Mouse (Mus musculus) embryonic facial prominence, embryonic 11.5 days (tissue): Measurements from ENCODE around the gene Olfr390. TPM values are rescaled to one million over a fixed set of nuclear protein-coding genes. Genes with fewer than 3 reads are reported as not detected.

Experiments used
- ATAC-seq: fragments of 200-750 bp; cut with Nextera tagmentation; replicated peaks from 2 replicates; pipeline ENCODE4 v1.8.0; 2017; ENCODE audit warnings: low read depth; ENCODE audit not compliant: insufficient number of reproducible peaks, low FRiP score, low TSS enrichment
- DNase-seq: peaks from one replicate; pipeline ENCODE4 v3.0.0-alpha.2; 2015; ENCODE audit warnings: low spot score
- H3K27ac ChIP-seq: fragments of 300-500 bp; sonication (generic); replicated peaks from 2 replicates; pipeline ENCODE4 v1.5.1; 2014; ENCODE audit warnings: mild to moderate bottlenecking, low read depth, low read length, control low read depth
- H3K27me3 ChIP-seq: fragments of 300-500 bp; sonication (generic); 2 replicates; pipeline ENCODE4 v1.6.1; 2014; ENCODE audit warnings: mild to moderate bottlenecking, low read length, moderate library complexity, mixed read lengths; ENCODE audit not compliant: control insufficient read depth, insufficient read depth
- H3K36me3 ChIP-seq: fragments of 300-500 bp; sonication (generic); replicated peaks from 2 replicates; pipeline ENCODE4 v1.6.1; 2014; ENCODE audit warnings: low read depth, mild to moderate bottlenecking, low read length, moderate library complexity, mixed read lengths; ENCODE audit not compliant: control insufficient read depth, insufficient read depth
- H3K4me1 ChIP-seq: fragments of 300-500 bp; sonication (generic); 2 replicates; pipeline ENCODE4 v1.6.1; 2014; ENCODE audit warnings: low read length, mixed read lengths; ENCODE audit not compliant: control insufficient read depth, insufficient read depth
- H3K4me2 ChIP-seq: fragments of 300-500 bp; sonication (generic); 2 replicates; pipeline ENCODE4 v1.6.1; 2014; ENCODE audit warnings: low read depth, mild to moderate bottlenecking, control low read depth, low read length, moderate library complexity
- H3K4me3 ChIP-seq: fragments of 300-500 bp; sonication (generic); 2 replicates; pipeline ENCODE4 v1.5.1; 2014; ENCODE audit warnings: low read depth, low read length, control low read depth
- H3K9ac ChIP-seq: fragments of 300-500 bp; sonication (generic); replicated peaks from 2 replicates; pipeline ENCODE4 v1.6.1; 2014; ENCODE audit warnings: mild to moderate bottlenecking, control low read depth, low read length
- H3K9me3 ChIP-seq: fragments of 300-500 bp; sonication (generic); replicated peaks from 2 replicates; pipeline ENCODE4 v1.6.1; 2016; ENCODE audit warnings: mild to moderate bottlenecking, low read length, inconsistent platforms, mixed read lengths; ENCODE audit not compliant: control insufficient read depth
- WGBS: fragments of 180-500 bp; shearing (Covaris S2); extraction: QIAGEN DNeasy Blood & Tissue Kit; methylation state at CpG from one replicate; pipeline ENCODE4 v1.1.7; 2014; 5-methylcytosine and 5-hydroxymethylcytosine counted together
- polyA plus RNA-seq: library from polyadenylated mRNA; unstranded; fragments of >200 nt; fragmentation: Nextera tagmentation; extraction: Ambion mirVana; gene quantifications from 2 replicates; pipeline ENCODE4 v1.2.1, GENCODE M21; 2014

Gene Olfr390
- polyA plus RNA-seq = not detected in 2 replicates

- H3K9me3 ChIP-seq = no peaks in the 10 kb centered on the region
- H3K4me1 ChIP-seq = no peaks in the 10 kb centered on the region
- H3K36me3 ChIP-seq = no peaks in the 10 kb centered on the region
- H3K9ac ChIP-seq = no peak within 1 kb of the TSS
- no peak for DNase-seq
- WGBS = 70% methylated on average over 1 of the region's 1 CpGs
- no peak for ATAC-seq
- no peak within 1 kb of the TSS for H3K4me3 ChIP-seq
- no peak within 1 kb of the TSS for H3K4me2 ChIP-seq
- no peaks in the 10 kb centered on the region for H3K27me3 ChIP-seq
- no peak within 1 kb of the TSS for H3K27ac ChIP-seq
These were observed at the start of gene Olfr390 for GRCm38 (mm10) chr11:73782664-73783063. TSS of gene Olfr390 (plus strand) at chr11:73782964.

GRCm38 (mm10) chr11:73759115-73759514, 23.6 kb upstream of the Olfr390 start:
- H3K9me3 ChIP-seq = no peaks in the 10 kb centered on the region
- no peak overlapping the region for H3K4me3 ChIP-seq
- no peak overlapping the region for H3K27ac ChIP-seq
- H3K36me3 ChIP-seq = no peaks in the 10 kb centered on the region
- no peak overlapping the region for H3K9ac ChIP-seq
- H3K4me2 ChIP-seq = no peak overlapping the region
- DNase-seq = no peak
- no peaks in the 10 kb centered on the region for H3K4me1 ChIP-seq
- no peaks in the 10 kb centered on the region for H3K27me3 ChIP-seq
- ATAC-seq = no peak

DNA sequence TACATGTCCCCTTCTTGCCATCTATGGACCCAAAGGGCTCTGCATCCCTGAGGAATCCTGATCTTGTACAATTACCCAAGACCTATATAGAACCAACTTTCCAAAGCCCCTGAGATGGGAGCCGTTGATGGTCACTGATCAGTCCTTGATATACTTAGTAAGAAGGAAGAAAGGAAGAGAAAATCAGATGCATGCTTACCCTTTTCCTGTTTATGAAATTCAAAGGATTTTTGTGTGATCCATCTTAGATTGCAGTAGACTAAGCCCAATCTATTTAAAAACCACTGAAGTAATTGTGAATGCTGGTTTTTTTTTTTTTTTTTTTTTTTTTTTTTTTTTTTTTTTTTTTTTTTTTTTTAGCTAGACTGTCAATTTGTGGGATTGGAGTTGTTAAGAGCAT, 2.2 kb upstream of the Olfr390 start, which contains the start of gene Olfr389:
Gene Olfr389 (minus strand): TSS at position 101 of the 400 bp plus-strand sequence.
- ATAC-seq = no peak
- H3K36me3 ChIP-seq = no peaks in the 10 kb centered on the region
- H3K9me3 ChIP-seq = no peaks in the 10 kb centered on the region
- H3K27ac ChIP-seq = no peak within 1 kb of the TSS
- H3K4me2 ChIP-seq = no peak within 1 kb of the TSS
- H3K4me1 ChIP-seq = no peaks in the 10 kb centered on the region
- DNase-seq = no peak
- H3K4me3 ChIP-seq = no peak within 1 kb of the TSS
- no peaks in the 10 kb centered on the region for H3K27me3 ChIP-seq
- 90% methylated on average over 1 of the region's 1 CpGs for WGBS
- no peak within 1 kb of the TSS for H3K9ac ChIP-seq

DNA sequence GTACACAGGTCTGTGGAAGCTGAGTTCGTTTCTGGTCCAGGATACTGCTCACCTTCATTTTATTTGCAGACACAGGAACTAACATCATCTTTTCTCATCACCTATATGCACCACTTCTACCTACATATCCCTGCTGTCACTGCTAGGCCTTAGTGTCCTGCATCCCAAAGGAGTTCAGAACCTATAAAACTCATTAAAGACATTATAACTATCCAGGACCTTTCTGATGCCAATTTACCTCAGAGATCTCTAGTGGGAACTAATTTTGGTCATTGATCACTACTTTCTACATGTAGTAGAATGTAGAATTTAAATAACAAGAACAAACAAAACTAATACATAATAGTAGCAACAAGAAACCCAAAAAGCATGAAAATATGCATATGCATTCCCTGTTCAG, 20.2 kb downstream of the Olfr390 start, which contains the start of gene Olfr391-ps:
Gene Olfr391-ps (minus strand): TSS at position 101 of the 400 bp plus-strand sequence.
- WGBS = 32% methylated on average over 1 of the region's 1 CpGs
- Histone ChIP-seq H3K4me3 (no peak within 1 kb of the TSS), H3K9ac (no peak within 1 kb of the TSS), H3K4me1 (no peaks in the 10 kb centered on the region), H3K27me3 (no peaks in the 10 kb centered on the region), H3K9me3 (no peaks in the 10 kb centered on the region), H3K27ac (no peak within 1 kb of the TSS), H3K4me2 (no peak within 1 kb of the TSS), H3K36me3 (no peaks in the 10 kb centered on the region)
- ATAC-seq (no peak), DNase-seq (no peak)

DNA sequence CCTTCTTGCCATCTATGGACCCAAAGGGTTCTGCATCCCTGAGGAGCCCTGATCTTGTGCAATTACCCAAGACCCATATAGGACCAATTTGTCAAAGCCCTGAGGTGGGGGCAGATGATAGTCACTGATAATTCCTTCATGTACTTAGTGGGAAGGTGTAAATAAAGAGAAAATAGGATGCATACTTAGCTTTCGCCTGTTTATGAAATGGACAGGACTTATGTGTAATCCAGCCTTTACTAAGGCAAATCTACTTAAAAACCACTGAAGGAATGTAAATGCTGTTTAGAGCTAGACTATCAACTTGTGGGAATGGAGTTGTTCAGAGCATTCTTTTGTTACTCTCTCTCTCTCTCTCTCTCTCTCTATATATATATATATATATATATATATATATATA, 34.2 kb downstream of the Olfr390 start, which contains the start of gene Olfr392:
Gene Olfr392 (minus strand): TSS at position 101 of the 400 bp plus-strand sequence.
- Histone ChIP-seq H3K4me1 (no peaks in the 10 kb centered on the region), H3K9me3 (no peaks in the 10 kb centered on the region), H3K4me2 (no peak within 1 kb of the TSS), H3K27me3 (no peaks in the 10 kb centered on the region), H3K9ac (no peak within 1 kb of the TSS), H3K36me3 (no peaks in the 10 kb centered on the region), H3K4me3 (no peak within 1 kb of the TSS), H3K27ac (no peak within 1 kb of the TSS)
- 90% methylated on average over 1 of the region's 1 CpGs for WGBS
- DNase-seq (no peak), ATAC-seq (no peak)

Other genes with a start within 250 kb of the Olfr390 start
- gene Olfr385, start 190.0 kb upstream of the Olfr390 start, polyA plus RNA-seq = not detected in 2 replicates
- not detected in 2 replicates for gene Olfr384, start 184.4 kb upstream of the Olfr390 start, polyA plus RNA-seq
- not detected in 2 replicates for gene Zfp735, start 94.2 kb upstream of the Olfr390 start, polyA plus RNA-seq
- not detected in 2 replicates for gene Olfr389, start 2.3 kb upstream of the Olfr390 start, polyA plus RNA-seq
- gene Olfr391-ps, start 20.1 kb downstream of the Olfr390 start, polyA plus RNA-seq = not detected in 2 replicates
- gene Olfr392, start 34.1 kb downstream of the Olfr390 start, polyA plus RNA-seq = not detected in 2 replicates
- not detected in 2 replicates for gene Olfr393, start 68.5 kb downstream of the Olfr390 start, polyA plus RNA-seq
- gene Olfr394, start 107.8 kb downstream of the Olfr390 start, polyA plus RNA-seq = not detected in 2 replicates
- gene Olfr395, start 126.3 kb downstream of the Olfr390 start, polyA plus RNA-seq = not detected in 2 replicates
- not detected in 2 replicates for gene Olfr23, start 153.7 kb downstream of the Olfr390 start, polyA plus RNA-seq
- not detected in 2 replicates for gene Olfr397, start 177.9 kb downstream of the Olfr390 start, polyA plus RNA-seq
- not detected in 2 replicates for gene Olfr398, start 207.4 kb downstream of the Olfr390 start, polyA plus RNA-seq